Mouse (Mus musculus): ENCODE results near the gene Bex4.

DNA sequence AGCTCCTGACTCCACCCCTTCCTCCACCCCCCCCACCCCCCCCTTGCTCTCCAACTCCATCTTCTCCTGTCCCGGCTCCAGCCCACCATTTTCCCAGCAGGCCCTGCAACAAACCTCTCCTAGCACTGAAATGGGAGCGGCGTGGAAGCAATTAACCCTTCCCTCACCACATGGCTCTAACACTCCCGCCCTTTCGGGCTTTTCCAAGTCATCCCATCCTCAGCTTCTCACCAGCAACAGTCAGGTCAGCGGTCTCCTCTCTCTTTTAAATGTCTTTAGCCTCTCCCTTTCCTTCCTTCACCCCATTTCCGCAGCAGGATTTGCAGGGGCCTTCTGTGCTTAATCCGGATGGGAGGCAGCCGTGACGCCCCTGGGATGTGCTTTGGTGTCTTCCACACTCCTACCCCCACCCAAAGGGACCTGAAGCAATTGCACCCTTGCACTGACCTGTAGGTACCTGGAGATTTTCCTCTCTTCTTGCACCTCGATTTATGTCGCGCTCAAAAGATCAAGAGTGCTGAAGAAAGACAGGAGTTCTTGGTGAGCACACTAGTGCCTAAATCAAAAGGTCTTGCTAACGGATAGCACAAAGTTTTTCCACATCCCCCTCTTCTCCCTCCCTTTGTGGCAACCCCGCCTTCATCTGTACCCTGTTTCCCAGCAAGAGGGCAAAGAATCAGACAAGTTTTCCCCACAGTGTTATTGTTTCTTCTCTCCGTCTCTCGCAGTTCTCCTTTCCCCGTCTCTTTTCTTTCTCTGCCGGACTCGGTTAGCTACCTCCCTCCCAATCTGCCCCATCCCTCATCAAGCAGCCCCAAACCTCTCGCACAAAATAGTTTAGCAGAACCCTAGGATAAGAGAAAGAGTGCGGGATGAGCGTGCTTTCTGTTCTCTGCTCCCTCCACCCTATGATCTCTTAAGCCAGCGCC lies 32.7 kb downstream of the Bex4 start:
- TF ChIP-seq CTCF (IDR thresholded peaks at IDR 0.05; ENCODE audit: extremely low read depth, insufficient read depth, insufficient read length, insufficient replicate concordance), result no peak
- TF ChIP-seq POLR2A (IDR thresholded peaks at IDR 0.05; ENCODE audit: low read depth, low read length), result no peak
